Mouse (Mus musculus) olfactory bulb, adult 2 months (tissue): ENCODE measurements around the gene Ngrn.

ENCODE experiments used
- CTCF ChIP-seq: fragments of 200-500 bp; IDR thresholded peaks from 2 replicates; pipeline ENCODE4 v1.5.1; 2012; ENCODE audit warnings: low read depth, mild to moderate bottlenecking, low read length, moderate library complexity; ENCODE audit not compliant: insufficient read depth
- POLR2A ChIP-seq: fragments of 200-500 bp; IDR thresholded peaks from 2 replicates; pipeline ENCODE4 v1.6.1; 2012; ENCODE audit warnings: mild to moderate bottlenecking, low read depth, low read length, moderate library complexity; ENCODE audit not compliant: insufficient read depth

DNA sequence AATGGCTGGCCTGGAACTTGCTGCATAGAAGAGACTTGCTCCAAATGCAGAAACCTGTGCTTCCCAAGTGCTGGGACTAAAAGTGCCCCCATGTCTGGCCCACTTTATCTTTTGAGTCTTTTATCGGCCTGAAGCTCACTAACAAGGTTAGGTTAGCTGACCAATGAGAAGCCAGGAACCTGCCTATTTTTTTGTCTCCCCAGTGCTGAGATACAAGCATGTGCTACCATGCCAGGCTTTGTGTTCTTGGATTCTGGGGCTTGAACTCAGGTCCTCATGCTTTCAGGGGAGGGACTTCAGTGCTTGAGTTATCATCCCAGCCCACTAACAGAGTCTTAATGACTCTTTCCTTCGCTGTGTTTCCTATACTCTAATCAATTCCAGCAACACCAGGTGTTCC is 3.3 kb upstream of the Ngrn start:
- TF ChIP-seq POLR2A: no peak
- no peak for TF ChIP-seq CTCF
